Mouse (Mus musculus) forebrain, embryonic 12.5 days (tissue): Measurements from ENCODE around the gene 2410015M20Rik. TPM values are rescaled to one million over a fixed set of nuclear protein-coding genes. Genes with fewer than 3 reads are reported as not detected.
"Not testable (repeated sequence)": the region's sequence is repeated elsewhere in the genome, so short reads cannot be mapped to it uniquely, and the experiment has no call there.

ENCODE experiments used
- ATAC-seq: fragments of 200-750 bp; cut with Nextera tagmentation; 2 replicates; pipeline ENCODE4 v1.8.0; 2017; ENCODE audit warnings: moderate TSS enrichment; ENCODE audit not compliant: low FRiP score
- H3K27ac ChIP-seq: fragments of 300-500 bp; sonication (generic); 2 replicates; pipeline ENCODE4 v1.5.1; 2016; ENCODE audit warnings: mild to moderate bottlenecking
- H3K27me3 ChIP-seq: fragments of 300-500 bp; sonication (generic); 2 replicates; pipeline ENCODE4 v1.6.1; 2016; ENCODE audit warnings: mild to moderate bottlenecking
- H3K36me3 ChIP-seq: fragments of 300-500 bp; sonication (generic); replicated peaks from 2 replicates; pipeline ENCODE4 v1.6.1; 2016; ENCODE audit warnings: mild to moderate bottlenecking
- H3K4me1 ChIP-seq: fragments of 300-500 bp; sonication (generic); 2 replicates; pipeline ENCODE4 v1.6.1; 2016
- H3K4me2 ChIP-seq: fragments of 300-500 bp; sonication (generic); 2 replicates; pipeline ENCODE4 v1.6.1; 2016; ENCODE audit warnings: mild to moderate bottlenecking, moderate library complexity
- H3K4me3 ChIP-seq: fragments of 300-500 bp; sonication (generic); replicated peaks from 2 replicates; pipeline ENCODE4 v1.5.1; 2016; ENCODE audit warnings: mild to moderate bottlenecking
- H3K9ac ChIP-seq: fragments of 300-500 bp; sonication (generic); 2 replicates; pipeline ENCODE4 v1.6.1; 2016; ENCODE audit warnings: mild to moderate bottlenecking
- H3K9me3 ChIP-seq: fragments of 300-500 bp; sonication (generic); 2 replicates; pipeline ENCODE4 v1.6.1; 2016
- WGBS: fragments of 180-500 bp; shearing (Covaris S2); methylation state at CpG from one replicate; pipeline ENCODE4 v1.1.7; 2016; 5-methylcytosine and 5-hydroxymethylcytosine counted together
- polyA plus RNA-seq: library from polyadenylated mRNA; unstranded; fragments of >200 nt; fragmentation: Nextera tagmentation; extraction: Ambion mirVana; gene quantifications from 2 replicates; pipeline ENCODE4 v1.2.1, GENCODE M21; 2016

Gene 2410015M20Rik
- 170 and 173 TPM in 2 replicates for polyA plus RNA-seq

- peak within 1 kb of the TSS; percentile 81 for H3K27ac ChIP-seq
These were observed at the start of gene 2410015M20Rik for GRCm38 (mm10) chr17:56609452-56610171. 2410015M20Rik (minus strand) TSS chr17:56609771.

GRCm38 (mm10) chr17:56656171-56656570 lies 46.6 kb upstream of the 2410015M20Rik start:
- no peak overlapping the region for H3K9ac ChIP-seq
- 87% methylated on average over 6 of the region's 6 CpGs for WGBS
- no peaks in the 10 kb centered on the region for H3K4me1 ChIP-seq
- ATAC-seq = no peak
- no peaks in the 10 kb centered on the region for H3K9me3 ChIP-seq
- H3K27ac ChIP-seq = no peak overlapping the region
- no peaks in the 10 kb centered on the region; the same call in 1 of the 2 replicates for H3K27me3 ChIP-seq
- H3K4me2 ChIP-seq = no peak overlapping the region
- H3K36me3 ChIP-seq = no peaks in the 10 kb centered on the region
- H3K4me3 ChIP-seq = no peak overlapping the region

More at GRCm38 (mm10) chr17:56609452-56610171, at the start of gene 2410015M20Rik:
- H3K27me3 ChIP-seq = no peaks in the 10 kb centered on the region
- peaks cover 38% of the 10 kb centered on the region for H3K36me3 ChIP-seq
- ATAC-seq = peak; percentile 90
- H3K4me2 ChIP-seq = peak within 1 kb of the TSS; percentile 72
- H3K9me3 ChIP-seq = no peaks in the 10 kb centered on the region
- 0% methylated on average over 44 of the region's 44 CpGs for WGBS
- H3K4me1 ChIP-seq = peaks cover 27% of the 10 kb centered on the region
- H3K9ac ChIP-seq = peak within 1 kb of the TSS; percentile 72
- H3K4me3 ChIP-seq = peak within 1 kb of the TSS; percentile 63

GRCm38 (mm10) chr17:56655311-56655710 lies 45.7 kb upstream of the 2410015M20Rik start:
- H3K4me2 ChIP-seq = no peak overlapping the region
- no peaks in the 10 kb centered on the region for H3K36me3 ChIP-seq
- 81% methylated on average over 3 of the region's 3 CpGs for WGBS
- no peaks in the 10 kb centered on the region for H3K4me1 ChIP-seq
- H3K9me3 ChIP-seq = no peaks in the 10 kb centered on the region
- ATAC-seq = no peak
- H3K9ac ChIP-seq = no peak overlapping the region
- no peak overlapping the region for H3K27ac ChIP-seq
- H3K4me3 ChIP-seq = no peak overlapping the region
- H3K27me3 ChIP-seq = no peaks in the 10 kb centered on the region; the same call in 1 of the 2 replicates

- Histone ChIP-seq H3K4me3 (no peak overlapping the region), H3K27ac (no peak overlapping the region)
- ATAC-seq = no peak
These were observed 45.2 kb upstream of the 2410015M20Rik start for GRCm38 (mm10) chr17:56654771-56655170.

GRCm38 (mm10) chr17:56651801-56652200 lies 42.2 kb upstream of the 2410015M20Rik start:
- WGBS = 41% methylated on average over 10 of the region's 10 CpGs
- Histone ChIP-seq H3K27me3 (peaks cover 5% of the 10 kb centered on the region; the same call in 1 of the 2 replicates), H3K4me2 (no peak overlapping the region), H3K4me3 (no peak overlapping the region), H3K36me3 (no peaks in the 10 kb centered on the region), H3K4me1 (no peaks in the 10 kb centered on the region), H3K9me3 (no peaks in the 10 kb centered on the region), H3K9ac (no peak overlapping the region), H3K27ac (no peak overlapping the region)
- no peak for ATAC-seq

More at GRCm38 (mm10) chr17:56654771-56655170, 45.2 kb upstream of the 2410015M20Rik start:
- Histone ChIP-seq H3K9ac (no peak overlapping the region), H3K9me3 (no peaks in the 10 kb centered on the region), H3K4me1 (no peaks in the 10 kb centered on the region), H3K4me2 (no peak overlapping the region), H3K36me3 (no peaks in the 10 kb centered on the region), H3K27me3 (no peaks in the 10 kb centered on the region; the same call in 1 of the 2 replicates)
- WGBS = 75% methylated on average over 2 of the region's 2 CpGs

GRCm38 (mm10) chr17:56647546-56647945 lies 38.0 kb upstream of the 2410015M20Rik start:
- Histone ChIP-seq H3K4me2 (no peak overlapping the region), H3K9me3 (no peaks in the 10 kb centered on the region), H3K27ac (no peak overlapping the region), H3K4me3 (no peak overlapping the region), H3K36me3 (no peaks in the 10 kb centered on the region), H3K9ac (no peak overlapping the region), H3K27me3 (0 out of 2 replicates have a peak, but pooled peaks cover 5% of the 10 kb centered on the region), H3K4me1 (no peaks in the 10 kb centered on the region)
- WGBS = 80% methylated on average over 10 of the region's 13 CpGs
- no peak for ATAC-seq

GRCm38 (mm10) chr17:56643237-56643636 lies 33.7 kb upstream of the 2410015M20Rik start:
- H3K9ac ChIP-seq = no peak overlapping the region
- no peak for ATAC-seq
- H3K4me3 ChIP-seq = no peak overlapping the region
- H3K4me2 ChIP-seq = no peak overlapping the region
- 87% methylated on average over 4 of the region's 4 CpGs for WGBS
- no peaks in the 10 kb centered on the region for H3K4me1 ChIP-seq
- H3K27me3 ChIP-seq = no peaks in the 10 kb centered on the region
- H3K36me3 ChIP-seq = no peaks in the 10 kb centered on the region
- no peaks in the 10 kb centered on the region for H3K9me3 ChIP-seq
- no peak overlapping the region for H3K27ac ChIP-seq

GRCm38 (mm10) chr17:56634023-56634422 lies 24.5 kb upstream of the 2410015M20Rik start:
- no peaks in the 10 kb centered on the region for H3K4me1 ChIP-seq
- H3K27ac ChIP-seq = no peak overlapping the region
- H3K27me3 ChIP-seq = 0 out of 2 replicates have a peak, but pooled peaks cover 2% of the 10 kb centered on the region
- WGBS = 92% methylated on average over 6 of the region's 6 CpGs
- no peak overlapping the region for H3K4me3 ChIP-seq
- H3K36me3 ChIP-seq = no peaks in the 10 kb centered on the region
- ATAC-seq = no peak
- no peaks in the 10 kb centered on the region for H3K9me3 ChIP-seq
- H3K9ac ChIP-seq = no peak overlapping the region
- no peak overlapping the region for H3K4me2 ChIP-seq

GRCm38 (mm10) chr17:56631807-56632206 lies 22.2 kb upstream of the 2410015M20Rik start:
- peaks cover 6% of the 10 kb centered on the region; the same call in 1 of the 2 replicates for H3K27me3 ChIP-seq
- ATAC-seq = no peak
- H3K4me2 ChIP-seq = no peak overlapping the region
- no peak overlapping the region for H3K4me3 ChIP-seq
- H3K36me3 ChIP-seq = no peaks in the 10 kb centered on the region
- peaks cover 11% of the 10 kb centered on the region for H3K4me1 ChIP-seq
- 62% methylated on average over 4 of the region's 4 CpGs for WGBS
- no peak overlapping the region for H3K27ac ChIP-seq
- no peaks in the 10 kb centered on the region for H3K9me3 ChIP-seq
- H3K9ac ChIP-seq = no peak overlapping the region

- H3K27ac ChIP-seq = not testable (repeated sequence)
- 88% methylated on average over 27 of the region's 27 CpGs for WGBS
These were observed 20.5 kb upstream of the 2410015M20Rik start for GRCm38 (mm10) chr17:56629800-56630781.

GRCm38 (mm10) chr17:56627530-56628277 lies 18.1 kb upstream of the 2410015M20Rik start, which contains the start of gene Catsperd:
Catsperd (plus strand) TSS chr17:56628143.
- Histone ChIP-seq H3K9ac (peak within 1 kb of the TSS; percentile 17), H3K36me3 (peaks cover 19% of the 10 kb centered on the region), H3K4me2 (peak within 1 kb of the TSS; percentile 97), H3K27me3 (peaks cover 6% of the 10 kb centered on the region; the same call in 1 of the 2 replicates), H3K4me3 (peak within 1 kb of the TSS; percentile 82), H3K4me1 (peaks cover 27% of the 10 kb centered on the region), H3K9me3 (no peaks in the 10 kb centered on the region), H3K27ac (peak within 1 kb of the TSS; percentile 14; the same call in 1 of the 2 replicates)
- peak; percentile 35 for ATAC-seq
- WGBS = 9% methylated on average over 26 of the region's 26 CpGs

More at GRCm38 (mm10) chr17:56629800-56630781, 20.5 kb upstream of the 2410015M20Rik start:
- not testable (repeated sequence) for ATAC-seq, H3K4me3 ChIP-seq, H3K9me3 ChIP-seq, H3K9ac ChIP-seq, H3K27me3 ChIP-seq, H3K4me2 ChIP-seq, H3K36me3 ChIP-seq
- peaks cover 23% of the 10 kb centered on the region for H3K4me1 ChIP-seq
